Mouse (Mus musculus) spleen, adult 2 months (tissue): ENCODE measurements around the gene Tdg. TPM values are rescaled to one million over a fixed set of nuclear protein-coding genes. Genes with fewer than 3 reads are reported as not detected.
A peak's percentile ranks its signal among the peaks of the same experiment; 100 is the strongest.

Experiments
- DNase-seq, 2 experiments: peaks; one replicate each; pipeline versions ENCODE4 v3.0.0 to v3.0.0-alpha.2; 2012 to 2021; ENCODE audit warnings: low spot score in 2 of 2, low read depth in 1 of 2
- H3K27ac ChIP-seq: fragments of 200-500 bp; 2 replicates; pipeline ENCODE4 v1.5.1; 2012; ENCODE audit warnings: low read length, inconsistent platforms; ENCODE audit not compliant: insufficient read depth
- H3K27me3 ChIP-seq: fragments of 200-500 bp; 2 replicates; pipeline ENCODE4 v1.6.1; 2012; ENCODE audit warnings: mild to moderate bottlenecking, moderate library complexity, low read length, inconsistent platforms; ENCODE audit not compliant: control insufficient read depth, insufficient read depth
- H3K36me3 ChIP-seq: fragments of 200-500 bp; 2 replicates; pipeline ENCODE4 v1.6.1; 2012; ENCODE audit warnings: mild to moderate bottlenecking, low read length, inconsistent platforms; ENCODE audit not compliant: control insufficient read depth, insufficient read depth
- H3K4me1 ChIP-seq: fragments of 200-500 bp; 2 replicates; pipeline ENCODE4 v1.6.1; 2011; ENCODE audit warnings: inconsistent platforms; ENCODE audit not compliant: control insufficient read depth, insufficient read depth, insufficient read length
- H3K4me3 ChIP-seq: fragments of 200-500 bp; 2 replicates; pipeline ENCODE4 v1.5.1; 2011; ENCODE audit warnings: mild to moderate bottlenecking, inconsistent platforms; ENCODE audit not compliant: insufficient read depth, insufficient read length; ENCODE audit errors: extremely low read depth
- CTCF ChIP-seq: fragments of 200-500 bp; IDR thresholded peaks from 2 replicates; pipeline ENCODE4 v1.5.1; 2011; ENCODE audit warnings: mild to moderate bottlenecking, inconsistent platforms; ENCODE audit not compliant: insufficient read depth, insufficient read length, insufficient replicate concordance; ENCODE audit errors: extremely low read depth
- POLR2A ChIP-seq: fragments of 200-500 bp; IDR thresholded peaks from 2 replicates; pipeline ENCODE4 v1.6.1; 2011; ENCODE audit warnings: low read depth, low read length, inconsistent platforms
- WGBS: fragments of 180-500 bp; shearing (Covaris S2); methylation state at CpG from one replicate; pipeline ENCODE4 v1.1.7; 2018; 5-methylcytosine and 5-hydroxymethylcytosine counted together
- polyA plus RNA-seq: library from polyadenylated mRNA; depleted of rRNA; stranded (reverse); fragments of >200 nt; gene quantifications from 2 replicates; pipeline ENCODE4 v1.2.3, GENCODE M21; 2012

The Tdg gene
- polyA plus RNA-seq, 1 experiment, result 11.5 TPM

- Histone ChIP-seq H3K27me3 (no peaks in the 10 kb centered on the region), H3K27ac (no peak overlapping the region), H3K36me3 (no peaks in the 10 kb centered on the region), H3K4me3 (no peak overlapping the region), H3K4me1 (peaks cover 5% of the 10 kb centered on the region; the same call in 1 of the 2 replicates)
- WGBS, result 74% methylated on average over 2 of the region's 2 CpGs
- TF ChIP-seq POLR2A, result no peak
- no peak for TF ChIP-seq CTCF
- no peak for DNase-seq
Observed at GRCm38 (mm10) chr10:82663289-82663688, 33.7 kb downstream of the Tdg start.

- TF ChIP-seq CTCF (no peak), POLR2A (no peak)
- no peak for DNase-seq
- Histone ChIP-seq H3K36me3 (no peaks in the 10 kb centered on the region), H3K27me3 (no peaks in the 10 kb centered on the region), H3K4me3 (no peak overlapping the region), H3K27ac (no peak overlapping the region), H3K4me1 (peaks cover 5% of the 10 kb centered on the region; the same call in 1 of the 2 replicates)
- WGBS, result 67% methylated on average over 3 of the region's 3 CpGs
Observed at GRCm38 (mm10) chr10:82665951-82666350, 36.3 kb downstream of the Tdg start.

- no peak overlapping the region for H3K4me3 ChIP-seq
- no peak overlapping the region for H3K27ac ChIP-seq
- H3K4me1 ChIP-seq, result peaks cover 5% of the 10 kb centered on the region; the same call in 1 of the 2 replicates
- WGBS, result 23% methylated on average over 22 of the region's 22 CpGs
- peak; percentile 50 to 77 for DNase-seq
- H3K27me3 ChIP-seq, result no peaks in the 10 kb centered on the region
- TF ChIP-seq CTCF (peak; percentile 53; the same call in 1 of the 2 replicates), POLR2A (no peak)
- no peaks in the 10 kb centered on the region for H3K36me3 ChIP-seq
Observed at GRCm38 (mm10) chr10:82666436-82667234, 37.0 kb downstream of the Tdg start.

- DNase-seq, result no peak
- TF ChIP-seq CTCF (no peak), POLR2A (no peak)
- Histone ChIP-seq H3K27ac (no peak overlapping the region), H3K27me3 (no peaks in the 10 kb centered on the region), H3K4me3 (no peak overlapping the region), H3K36me3 (no peaks in the 10 kb centered on the region), H3K4me1 (no peaks in the 10 kb centered on the region; the same call in 1 of the 2 replicates)
- 35% methylated on average over 6 of the region's 6 CpGs for WGBS
Observed at GRCm38 (mm10) chr10:82670205-82670604, 40.6 kb downstream of the Tdg start.

GRCm38 (mm10) chr10:82676949-82677348 is 47.3 kb downstream of the Tdg start:
- Histone ChIP-seq H3K27ac (no peak overlapping the region), H3K27me3 (no peaks in the 10 kb centered on the region; the same call in 1 of the 2 replicates), H3K36me3 (no peaks in the 10 kb centered on the region), H3K4me3 (no peak overlapping the region), H3K4me1 (no peaks in the 10 kb centered on the region)
- no peak for DNase-seq
- TF ChIP-seq POLR2A, result no peak
- no peak for TF ChIP-seq CTCF
- 86% methylated on average over 6 of the region's 6 CpGs for whole genome bisulfite sequencing

GRCm38 (mm10) chr10:82680769-82681168 is 51.1 kb downstream of the Tdg start:
- no peak for DNase-seq
- TF ChIP-seq POLR2A, result no peak
- TF ChIP-seq CTCF, result no peak
- no peaks in the 10 kb centered on the region for H3K36me3 ChIP-seq
- no peaks in the 10 kb centered on the region; the same call in 1 of the 2 replicates for H3K27me3 ChIP-seq
- 93% methylated on average over 5 of the region's 5 CpGs for WGBS
- H3K4me1 ChIP-seq, result no peaks in the 10 kb centered on the region
- no peak overlapping the region for H3K4me3 ChIP-seq
- no peak overlapping the region for H3K27ac ChIP-seq

GRCm38 (mm10) chr10:82681639-82682038 is 52.0 kb downstream of the Tdg start:
- DNase-seq, result no peak
- Histone ChIP-seq H3K4me3 (no peak overlapping the region), H3K4me1 (no peaks in the 10 kb centered on the region), H3K36me3 (no peaks in the 10 kb centered on the region), H3K27ac (no peak overlapping the region), H3K27me3 (no peaks in the 10 kb centered on the region; the same call in 1 of the 2 replicates)
- WGBS, result 92% methylated on average over 7 of the region's 7 CpGs
- TF ChIP-seq POLR2A (no peak), CTCF (no peak)
